Mouse (Mus musculus) ES-Bruce4 (cell line): Measurements from ENCODE around the gene Golt1a.

Source experiments
- CTCF ChIP-seq: IDR thresholded peaks from one replicate; pipeline ENCODE4 v1.8.1; 2011; ENCODE audit warnings: low read depth, low read length
- EP300 ChIP-seq: IDR thresholded peaks from 2 replicates; pipeline ENCODE4 v1.6.1; 2011; ENCODE audit warnings: low read depth, low read length; ENCODE audit not compliant: insufficient read depth

DNA sequence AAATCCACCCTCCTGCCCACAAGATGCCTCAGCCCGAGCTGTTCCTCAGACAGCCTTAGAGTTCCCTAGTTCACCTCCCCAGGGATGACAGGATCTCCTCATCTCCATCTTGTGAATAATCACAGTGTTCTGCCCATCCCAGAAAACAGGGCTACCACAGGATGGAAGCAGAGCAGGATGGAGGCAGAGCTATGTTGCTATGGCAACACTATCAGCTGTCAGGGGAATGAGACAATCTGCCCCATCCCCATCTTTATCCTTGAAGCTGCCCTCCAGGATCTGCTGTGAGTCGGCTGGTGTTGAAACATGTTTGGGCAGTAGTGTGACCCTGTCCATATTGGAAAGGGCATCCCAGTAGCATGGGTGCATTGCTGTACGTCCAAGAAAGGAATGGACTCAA is 21.5 kb downstream of the Golt1a start:
- TF ChIP-seq CTCF: no peak
- TF ChIP-seq EP300: no peak
